Mouse (Mus musculus): ENCODE measurements around the gene Kcnk3. TPM values are rescaled to one million over a fixed set of nuclear protein-coding genes. Genes with fewer than 3 reads are reported as not detected.

The Kcnk3 gene
- total and polyA plus RNA-seq, 2 experiments from 2014 or later: 12.7 to 23.2 TPM

DNA sequence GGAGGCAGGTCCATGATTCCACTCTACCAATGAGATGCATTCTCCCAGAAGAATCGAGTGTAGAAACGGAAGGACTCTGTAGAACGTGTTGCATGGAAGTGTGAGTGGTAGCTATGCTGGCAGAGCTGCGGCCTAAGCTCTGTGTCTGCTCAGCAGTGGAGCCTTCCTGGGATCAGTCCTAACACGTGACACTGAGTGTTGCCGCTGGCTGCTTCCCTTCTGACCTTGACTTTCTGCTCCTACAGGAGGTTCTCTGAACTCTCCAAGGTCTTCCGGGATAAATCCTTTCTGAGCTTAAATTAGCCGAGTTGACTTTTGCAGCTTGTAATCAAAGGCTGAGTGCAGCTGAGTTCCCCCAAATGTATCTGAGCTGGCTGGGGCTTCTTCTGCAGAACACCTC, 13.6 kb upstream of the Kcnk3 start:
- no peak for TF ChIP-seq CTCF (IDR thresholded peaks at IDR 0.05; ENCODE audit: low read depth)

DNA sequence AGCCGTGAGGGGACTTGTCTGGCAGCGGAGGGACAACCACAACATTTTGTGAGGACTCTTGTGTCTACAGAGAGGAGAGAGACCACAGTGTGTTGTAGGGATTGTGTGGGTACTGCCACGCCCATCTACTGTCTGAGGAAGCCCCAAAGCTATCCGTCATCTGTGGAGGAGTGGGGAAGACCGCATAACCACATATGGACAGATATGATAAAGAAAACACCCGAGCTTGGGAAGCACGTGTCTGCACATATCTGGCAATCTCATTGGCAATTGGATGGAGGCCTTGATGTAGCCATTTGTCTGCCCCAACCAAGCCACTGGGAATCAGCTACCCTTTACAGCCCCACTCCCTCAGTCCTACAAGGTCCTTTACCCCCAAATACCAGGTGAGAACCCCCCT, 11.7 kb upstream of the Kcnk3 start:
- no peak for TF ChIP-seq CTCF (IDR thresholded peaks at IDR 0.05; ENCODE audit: low read depth)
- Histone ChIP-seq H3K27me3 (ENCODE audit: insufficient read depth, low read length) (no peaks in the 10 kb centered on the region), H3K9me3 (ENCODE audit: low read length) (no peaks in the 10 kb centered on the region), H3K9ac (replicated peaks; ENCODE audit: low read length) (no peak overlapping the region), H3K36me3 (ENCODE audit: insufficient read depth, low read length) (no peaks in the 10 kb centered on the region), H3K4me1 (ENCODE audit: insufficient read depth, low read length) (no peaks in the 10 kb centered on the region), H3K4me3 (ENCODE audit: low read length) (no peak overlapping the region), H3K27ac (no peak overlapping the region), H3K4me2 (ENCODE audit: low read depth, low read length) (no peak overlapping the region)
- ATAC-seq (no peak), DNase-seq (ENCODE audit: low spot score) (no peak)
- 86% methylated on average over 7 of the region's 7 CpGs for WGBS

More for the DNA sequence above, 13.6 kb upstream of the Kcnk3 start:
- Histone ChIP-seq H3K36me3 (ENCODE audit: insufficient read depth, low read length) (no peaks in the 10 kb centered on the region), H3K4me3 (ENCODE audit: low read length) (no peak overlapping the region), H3K27ac (no peak overlapping the region), H3K27me3 (ENCODE audit: insufficient read depth, low read length) (no peaks in the 10 kb centered on the region), H3K4me1 (ENCODE audit: insufficient read depth, low read length) (no peaks in the 10 kb centered on the region), H3K9me3 (ENCODE audit: low read length) (no peaks in the 10 kb centered on the region), H3K4me2 (ENCODE audit: low read depth, low read length) (no peak overlapping the region), H3K9ac (replicated peaks; ENCODE audit: low read length) (no peak overlapping the region)
- DNase-seq (ENCODE audit: low spot score) (no peak), ATAC-seq (no peak)
- WGBS: 84% methylated on average over 8 of the region's 8 CpGs

DNA sequence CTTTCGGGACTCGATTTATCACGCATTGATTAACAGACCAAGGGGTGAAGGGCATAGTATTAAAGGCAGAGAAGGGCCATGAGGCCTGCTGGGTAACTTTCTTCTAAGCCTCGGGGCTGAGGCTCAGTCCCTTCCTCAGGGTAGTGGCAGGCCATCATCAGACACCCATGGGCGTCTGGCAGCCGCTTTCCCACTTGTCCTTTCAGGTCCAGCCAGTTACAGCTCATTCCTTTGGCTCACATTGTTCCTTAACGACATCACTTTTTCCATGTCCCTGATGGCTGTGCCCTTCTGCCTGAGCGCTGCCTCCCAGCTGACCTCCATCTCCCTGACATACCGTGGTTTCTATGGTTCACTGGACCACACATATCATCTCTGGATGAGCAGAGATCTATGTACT, 10.7 kb upstream of the Kcnk3 start:
- no peak overlapping the region for H3K4me2 ChIP-seq (ENCODE audit: low read depth, low read length)
- WGBS: 69% methylated on average over 9 of the region's 9 CpGs
- no peak for TF ChIP-seq CTCF (IDR thresholded peaks at IDR 0.05; ENCODE audit: low read depth)
- H3K9me3 ChIP-seq (ENCODE audit: low read length): no peaks in the 10 kb centered on the region
- H3K36me3 ChIP-seq (ENCODE audit: insufficient read depth, low read length): no peaks in the 10 kb centered on the region
- H3K9ac ChIP-seq (replicated peaks; ENCODE audit: low read length): no peak overlapping the region
- H3K27me3 ChIP-seq (ENCODE audit: insufficient read depth, low read length): no peaks in the 10 kb centered on the region
- no peak overlapping the region for H3K27ac ChIP-seq
- DNase-seq (ENCODE audit: low spot score) (no peak), ATAC-seq (0 out of 2 replicates have a peak, but pooled peaks have one; percentile 10)
- no peaks in the 10 kb centered on the region for H3K4me1 ChIP-seq (ENCODE audit: insufficient read depth, low read length)
- no peak overlapping the region for H3K4me3 ChIP-seq (ENCODE audit: low read length)

- H3K4me3 ChIP-seq (ENCODE audit: low read length): no peak overlapping the region
- H3K9me3 ChIP-seq (ENCODE audit: low read length): no peaks in the 10 kb centered on the region
- WGBS: 55% methylated on average over 12 of the region's 12 CpGs
- TF ChIP-seq CTCF (IDR thresholded peaks at IDR 0.05; ENCODE audit: low read depth): no peak
- H3K27ac ChIP-seq: no peak overlapping the region
- peak; percentile 38; the same call in 1 of the 2 replicates for ATAC-seq
- H3K4me1 ChIP-seq (ENCODE audit: insufficient read depth, low read length): no peaks in the 10 kb centered on the region
- no peaks in the 10 kb centered on the region for H3K36me3 ChIP-seq (ENCODE audit: insufficient read depth, low read length)
- no peak overlapping the region for H3K4me2 ChIP-seq (ENCODE audit: low read depth, low read length)
- peak; percentile 46 for DNase-seq (ENCODE audit: low spot score)
- H3K27me3 ChIP-seq (ENCODE audit: insufficient read depth, low read length): no peaks in the 10 kb centered on the region
- H3K9ac ChIP-seq (replicated peaks; ENCODE audit: low read length): no peak overlapping the region
These were observed 10.2 kb upstream of the Kcnk3 start for GRCm38 (mm10) chr5:30577654-30578310.

GRCm38 (mm10) chr5:30578445-30579080, 9.4 kb upstream of the Kcnk3 start:
- WGBS: 74% methylated on average over 6 of the region's 6 CpGs
- H3K9ac ChIP-seq (replicated peaks; ENCODE audit: low read length): no peak overlapping the region
- ATAC-seq (no peak), DNase-seq (ENCODE audit: low spot score) (no peak)
- H3K4me1 ChIP-seq (ENCODE audit: insufficient read depth, low read length): no peaks in the 10 kb centered on the region
- H3K4me2 ChIP-seq (ENCODE audit: low read depth, low read length): no peak overlapping the region
- TF ChIP-seq CTCF (IDR thresholded peaks at IDR 0.05; ENCODE audit: low read depth): no peak
- no peaks in the 10 kb centered on the region for H3K27me3 ChIP-seq (ENCODE audit: insufficient read depth, low read length)
- no peaks in the 10 kb centered on the region for H3K9me3 ChIP-seq (ENCODE audit: low read length)
- H3K36me3 ChIP-seq (ENCODE audit: insufficient read depth, low read length): no peaks in the 10 kb centered on the region
- H3K27ac ChIP-seq: no peak overlapping the region
- H3K4me3 ChIP-seq (ENCODE audit: low read length): no peak overlapping the region

DNA sequence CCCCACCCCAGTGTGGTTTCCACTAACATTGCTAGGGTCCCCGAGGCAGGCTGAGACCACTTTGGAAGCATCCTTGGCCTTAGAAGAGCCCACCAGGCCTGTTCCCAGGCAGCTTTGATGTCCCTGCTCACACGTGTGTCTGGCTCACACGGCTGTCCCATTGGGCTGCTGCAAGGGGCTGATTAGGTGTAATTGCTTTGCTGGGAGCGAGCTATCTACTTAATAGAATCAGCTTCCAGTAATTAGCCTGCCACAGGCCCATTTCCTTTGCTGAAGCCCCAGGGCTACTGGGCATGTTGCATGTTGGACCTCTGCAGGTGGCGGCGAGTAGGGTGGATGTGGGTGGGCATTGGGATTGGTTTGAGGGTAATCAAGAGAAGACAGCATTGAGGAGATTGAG, 7.2 kb upstream of the Kcnk3 start:
- DNase-seq (ENCODE audit: low spot score) (no peak), ATAC-seq (no peak)
- Histone ChIP-seq H3K27ac (no peak overlapping the region), H3K4me3 (ENCODE audit: low read length) (no peak overlapping the region), H3K9ac (replicated peaks; ENCODE audit: low read length) (no peak overlapping the region), H3K9me3 (ENCODE audit: low read length) (no peaks in the 10 kb centered on the region), H3K27me3 (ENCODE audit: insufficient read depth, low read length) (no peaks in the 10 kb centered on the region), H3K36me3 (ENCODE audit: insufficient read depth, low read length) (no peaks in the 10 kb centered on the region), H3K4me1 (ENCODE audit: insufficient read depth, low read length) (no peaks in the 10 kb centered on the region), H3K4me2 (ENCODE audit: low read depth, low read length) (no peak overlapping the region)
- 63% methylated on average over 6 of the region's 6 CpGs for WGBS
- TF ChIP-seq CTCF (IDR thresholded peaks at IDR 0.05; ENCODE audit: low read depth): no peak

- Histone ChIP-seq H3K27me3 (ENCODE audit: insufficient read depth, low read length) (no peaks in the 10 kb centered on the region), H3K4me1 (ENCODE audit: insufficient read depth, low read length) (no peaks in the 10 kb centered on the region), H3K9me3 (ENCODE audit: low read length) (no peaks in the 10 kb centered on the region), H3K9ac (replicated peaks; ENCODE audit: low read length) (no peak overlapping the region), H3K27ac (no peak overlapping the region), H3K4me3 (ENCODE audit: low read length) (no peak overlapping the region), H3K36me3 (ENCODE audit: insufficient read depth, low read length) (no peaks in the 10 kb centered on the region), H3K4me2 (ENCODE audit: low read depth, low read length) (no peak overlapping the region)
- ATAC-seq (no peak), DNase-seq (ENCODE audit: low spot score) (no peak)
- TF ChIP-seq CTCF (IDR thresholded peaks at IDR 0.05; ENCODE audit: low read depth): no peak
- WGBS: 89% methylated on average over 5 of the region's 5 CpGs
These were observed 6.0 kb upstream of the Kcnk3 start for GRCm38 (mm10) chr5:30582017-30582416.

Data from hindbrain, postnatal 0 days (tissue).